Comparison of ENCODE assay signal across 28 mouse cellular contexts in genomic region chr6:39442786-39443287, GRCm38 (mm10). TPM values are rescaled to one million over a fixed set of nuclear protein-coding genes. Genes with fewer than 3 reads are reported as not detected.
A peak's percentile ranks its signal among the peaks of the same experiment; 100 is the strongest.
DNase-seq lines count a peak whose midpoint lies in the region; ATAC-seq and TF ChIP-seq lines count a peak whose summit lies in the region.
"Had no signal": no experiment of that assay in that cellular context is flagged by ENCODE, and none has a peak within 500 bp of the region (broad histone marks: within the 10 kb centered on the region; RNA-seq: fewer than 3 reads in every experiment).

No protein-coding gene starts in this region.

- H3K9ac ChIP-seq in hindbrain, embryonic 16.5 days (ENCODE audit: low read depth, low read length): no peak overlapping the region
- H3K9ac ChIP-seq: embryonic facial prominence, embryonic 13.5 days; embryonic facial prominence, embryonic 15.5 days; forebrain, embryonic 12.5 days had no signal

- no peak overlapping the region for H3K27ac ChIP-seq in hindbrain, embryonic 16.5 days (ENCODE audit: low read depth, low read length)
- H3K27ac ChIP-seq: embryonic facial prominence, embryonic 13.5 days; embryonic facial prominence, embryonic 15.5 days; forebrain, embryonic 10.5 days; forebrain, embryonic 12.5 days had no signal

- H3K9me3 ChIP-seq in E14TG2a.4 (ENCODE audit: low read length): no peaks in the 10 kb centered on the region
- no peaks in the 10 kb centered on the region for H3K9me3 ChIP-seq in hindbrain, embryonic 16.5 days (ENCODE audit: control insufficient read depth, low read length)
- H3K9me3 ChIP-seq: embryonic facial prominence, embryonic 13.5 days; embryonic facial prominence, embryonic 15.5 days; forebrain, embryonic 10.5 days; forebrain, embryonic 12.5 days; G1E had no signal

- 0 out of 2 replicates have a peak overlapping the region, but pooled peaks have one; percentile 0 for H3K4me3 ChIP-seq in E14TG2a.4 (replicated peaks; ENCODE audit: low read length)
- no peak overlapping the region for H3K4me3 ChIP-seq in hindbrain, embryonic 16.5 days (ENCODE audit: low read length)
- H3K4me3 ChIP-seq: embryonic facial prominence, embryonic 13.5 days; embryonic facial prominence, embryonic 15.5 days; erythroblast, embryonic 14.5 days; forebrain, embryonic 10.5 days; forebrain, embryonic 12.5 days had no signal

- ATAC-seq in hindbrain, embryonic 16.5 days: no peak
- ATAC-seq: activated CD4-positive, CD25-positive, alpha-beta regulatory T cell, adult 4 months; CD4-positive, CD25-positive, alpha-beta regulatory T cell, adult 4 months; forebrain, embryonic 14.5 days; forebrain, embryonic 16.5 days; Patski had no signal

- H3K4me2 ChIP-seq in hindbrain, embryonic 16.5 days (ENCODE audit: low read length): no peak overlapping the region
- H3K4me2 ChIP-seq: embryonic facial prominence, embryonic 13.5 days; embryonic facial prominence, embryonic 15.5 days; forebrain, embryonic 12.5 days had no signal

- H3K27me3 ChIP-seq in E14TG2a.4 (ENCODE audit: insufficient read depth, low read length): no peaks in the 10 kb centered on the region
- H3K27me3 ChIP-seq in hindbrain, embryonic 16.5 days (replicated peaks; ENCODE audit: control insufficient read depth, insufficient read depth, low read length): no peaks in the 10 kb centered on the region
- H3K27me3 ChIP-seq: CH12.LX; embryonic facial prominence, embryonic 13.5 days; embryonic facial prominence, embryonic 15.5 days; forebrain, embryonic 12.5 days; Patski had no signal

- peaks cover 83% of the 10 kb centered on the region for H3K4me1 ChIP-seq in E14TG2a.4 (replicated peaks; ENCODE audit: low read depth, low read length)
- H3K4me1 ChIP-seq in hindbrain, embryonic 16.5 days (ENCODE audit: control insufficient read depth, insufficient read depth, low read depth, low read length): no peaks in the 10 kb centered on the region
- H3K4me1 ChIP-seq: embryonic facial prominence, embryonic 13.5 days; embryonic facial prominence, embryonic 15.5 days; forebrain, embryonic 12.5 days had no signal

- TF ChIP-seq CTCF in E14TG2a.4 (conservative IDR thresholded peaks at IDR 0.05; ENCODE audit: low read length): no peak

- H3K36me3 ChIP-seq in E14TG2a.4 (ENCODE audit: insufficient read depth, low read length): no peaks in the 10 kb centered on the region
- no peaks in the 10 kb centered on the region for H3K36me3 ChIP-seq in hindbrain, embryonic 16.5 days (ENCODE audit: control insufficient read depth, insufficient read depth, low read length)
- H3K36me3 ChIP-seq: embryonic facial prominence, embryonic 13.5 days; embryonic facial prominence, embryonic 15.5 days; forebrain, embryonic 10.5 days; forebrain, embryonic 12.5 days; G1E had no signal

- DNase-seq in ES-CJ7 (ENCODE audit: low read depth, low spot score) (peak; percentile 70), R1 (ENCODE audit: low read depth, low spot score) (peak; percentile 88)
- DNase-seq in cerebellum, postnatal 25 days: no peak
- no peak for DNase-seq in c-Kit-positive CD71-positive TER-119-positive erythroid progenitor cells, embryonic 14.5 days (ENCODE audit: low spot score)
- DNase-seq: adrenal gland, adult 8-10 months; adrenal gland, postnatal 14 days; adrenal gland, postnatal 36 days; B cell, adult 2 months; cerebellum, adult 11 months; cerebellum, adult 2 months; cerebellum, adult 9-10 months; cerebellum, postnatal 10 days; cerebellum, postnatal 36 days; embryo, embryonic 11 days had no signal

RNA-seq across cellular contexts. Expression of gene Mkrn1, which starts 22.6 kb away (rescaled TPM):
- polyA plus RNA-seq in hindbrain, embryonic 16.5 days (2015; fragmentation: Nextera tagmentation; extraction: Ambion mirVana): 237 and 243 TPM in 2 replicates

Comparison
In these comparisons a context has a peak if more than half of its experiments do, and no peak if none do; other contexts are left out.
1. DNase-seq: peak in ES-CJ7 (single experiment) and R1 (single experiment); none in cerebellum, postnatal 25 days (0 of 2) and c-Kit-positive CD71-positive TER-119-positive erythroid progenitor cells, embryonic 14.5 days (single experiment).